Mouse (Mus musculus): ENCODE results near the gene Pitpna. TPM values are rescaled to one million over a fixed set of nuclear protein-coding genes. Genes with fewer than 3 reads are reported as not detected.
A peak's percentile ranks its signal among the peaks of the same experiment; 100 is the strongest.

Gene Pitpna
- total RNA-seq, 2 experiments from 2014 or later: 178 to 430 TPM

DNA sequence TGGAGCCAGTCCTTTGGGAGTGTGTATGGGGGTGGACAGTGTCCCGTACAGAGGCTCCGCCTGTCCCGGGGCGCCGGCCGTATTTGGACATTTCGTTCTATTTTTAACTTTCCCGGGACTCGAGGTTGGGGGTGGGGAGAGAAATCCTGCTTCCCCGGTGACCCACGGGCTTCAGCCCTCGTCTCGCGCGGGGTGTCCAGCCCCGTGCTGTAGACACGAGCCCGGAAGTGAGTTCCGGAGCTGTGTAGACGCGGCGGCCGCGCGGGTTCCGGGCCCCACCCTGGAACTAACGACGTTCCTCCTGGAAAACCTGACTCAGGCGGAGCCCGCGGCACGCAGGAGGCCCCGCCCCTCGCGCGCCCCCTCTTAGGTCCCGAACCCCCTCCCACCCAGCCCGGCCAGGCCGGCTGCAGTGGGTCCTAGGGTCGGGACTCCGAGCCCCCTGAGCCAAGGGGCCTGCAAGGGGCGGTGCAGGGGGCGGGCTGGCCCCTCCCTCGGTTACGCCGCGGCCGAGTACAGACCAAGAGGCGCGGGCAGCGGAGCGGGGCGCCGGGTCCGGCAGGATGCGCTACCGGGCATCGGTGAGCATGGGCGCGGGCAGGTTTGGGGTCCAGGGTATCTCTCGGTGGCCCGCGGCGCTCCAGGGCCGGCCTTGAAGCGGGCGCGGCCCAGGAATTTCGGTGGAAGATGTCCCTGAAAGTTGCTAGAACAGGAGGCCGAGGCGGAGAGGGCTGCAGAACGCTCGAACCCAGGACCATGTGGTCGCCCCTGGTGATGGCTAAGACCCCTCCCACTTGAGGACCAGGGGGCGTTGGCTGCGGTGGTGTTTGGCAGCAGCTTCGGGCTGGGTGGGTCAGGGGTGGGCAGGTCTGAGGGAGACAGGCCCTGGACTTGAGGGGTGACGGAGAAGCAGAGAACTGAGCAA lies 68.0 kb downstream of the Pitpna start:
- peak; percentile 16 for ATAC-seq (ENCODE audit: poor library complexity, severe bottlenecking)

DNA sequence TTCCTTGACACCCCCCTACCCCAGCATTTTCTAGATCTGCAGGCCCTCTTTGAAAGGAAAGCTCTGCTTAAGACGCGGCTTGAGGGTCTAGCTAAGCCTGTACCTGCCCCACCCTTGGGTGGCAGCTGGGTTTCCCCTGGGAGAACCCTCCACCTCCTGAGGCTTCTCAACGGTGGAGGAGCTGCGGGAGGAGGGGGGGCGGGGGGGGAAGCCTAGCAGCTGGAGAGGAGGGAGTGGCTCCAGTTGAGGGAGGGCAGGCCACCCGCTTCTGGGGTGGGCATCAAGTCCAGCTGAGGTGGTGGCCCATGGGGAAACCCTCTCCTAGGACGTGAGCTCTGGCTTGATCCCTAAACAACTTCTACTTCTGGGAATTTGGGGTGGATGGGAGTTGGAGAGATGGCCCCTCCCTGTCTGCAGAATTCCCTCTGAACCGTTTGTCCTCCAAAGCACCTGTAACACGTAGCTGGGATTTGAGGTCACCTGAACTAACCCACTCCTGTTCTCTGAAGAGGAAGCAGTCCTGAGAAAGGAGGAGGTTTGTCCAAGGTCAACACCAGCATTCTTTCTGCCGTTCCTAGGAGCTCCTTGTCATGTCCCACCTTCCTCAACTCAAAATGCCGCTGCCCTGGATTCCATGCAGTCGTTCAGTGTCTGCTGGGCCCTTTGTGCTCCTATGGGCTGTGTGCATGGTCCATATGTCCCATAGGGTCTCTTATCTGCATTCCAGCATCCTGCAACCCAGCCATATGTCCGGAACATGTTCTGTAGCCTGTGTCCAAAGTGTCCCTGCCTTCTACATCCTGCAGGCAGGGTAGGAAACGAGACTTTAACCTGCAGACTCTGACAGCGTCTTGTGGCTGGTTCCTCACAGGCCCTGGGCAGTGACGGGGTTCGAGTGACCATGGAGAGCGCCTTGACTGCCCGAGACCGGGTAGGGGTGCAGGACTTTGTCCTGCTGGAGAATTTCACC lies 69.0 kb downstream of the Pitpna start:
- no peak for ATAC-seq (ENCODE audit: poor library complexity, severe bottlenecking)

DNA sequence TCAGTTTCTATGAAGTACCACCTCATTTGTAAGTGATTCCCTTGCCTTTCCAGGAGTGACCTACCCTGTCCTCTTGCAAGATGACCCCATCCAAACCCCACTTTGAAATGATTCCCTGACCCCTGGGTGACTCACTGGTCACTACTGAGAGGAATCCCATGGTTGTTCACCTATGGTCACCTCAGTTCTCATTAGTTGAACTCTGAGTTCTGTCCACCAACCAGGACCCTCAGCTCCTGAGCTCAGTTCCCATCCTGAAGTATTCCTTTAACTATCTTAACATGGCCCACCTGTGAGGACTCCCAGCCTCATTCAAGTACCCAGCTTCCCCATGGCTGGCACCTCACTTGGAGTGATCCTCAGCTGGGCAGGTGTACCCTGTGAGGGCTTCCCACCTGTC lies 69.9 kb downstream of the Pitpna start:
- no peak for ATAC-seq (ENCODE audit: poor library complexity, severe bottlenecking)

DNA sequence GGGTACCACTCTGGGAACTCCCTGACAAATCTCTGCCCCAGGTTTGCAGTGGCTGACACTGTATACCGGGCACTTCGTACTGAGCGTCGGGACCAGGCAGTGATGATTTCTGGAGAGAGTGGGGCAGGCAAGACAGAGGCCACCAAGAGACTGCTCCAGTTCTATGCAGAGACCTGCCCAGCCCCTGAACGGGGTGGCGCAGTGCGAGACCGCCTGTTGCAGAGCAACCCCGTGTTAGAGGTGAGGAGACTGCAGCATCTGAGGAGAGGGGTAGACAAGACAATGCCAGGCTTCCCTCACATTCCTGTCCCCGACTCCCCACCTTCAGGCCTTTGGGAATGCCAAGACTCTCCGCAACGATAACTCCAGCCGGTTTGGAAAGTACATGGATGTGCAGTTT lies 70.4 kb downstream of the Pitpna start:
- no peak for ATAC-seq (ENCODE audit: poor library complexity, severe bottlenecking)

DNA sequence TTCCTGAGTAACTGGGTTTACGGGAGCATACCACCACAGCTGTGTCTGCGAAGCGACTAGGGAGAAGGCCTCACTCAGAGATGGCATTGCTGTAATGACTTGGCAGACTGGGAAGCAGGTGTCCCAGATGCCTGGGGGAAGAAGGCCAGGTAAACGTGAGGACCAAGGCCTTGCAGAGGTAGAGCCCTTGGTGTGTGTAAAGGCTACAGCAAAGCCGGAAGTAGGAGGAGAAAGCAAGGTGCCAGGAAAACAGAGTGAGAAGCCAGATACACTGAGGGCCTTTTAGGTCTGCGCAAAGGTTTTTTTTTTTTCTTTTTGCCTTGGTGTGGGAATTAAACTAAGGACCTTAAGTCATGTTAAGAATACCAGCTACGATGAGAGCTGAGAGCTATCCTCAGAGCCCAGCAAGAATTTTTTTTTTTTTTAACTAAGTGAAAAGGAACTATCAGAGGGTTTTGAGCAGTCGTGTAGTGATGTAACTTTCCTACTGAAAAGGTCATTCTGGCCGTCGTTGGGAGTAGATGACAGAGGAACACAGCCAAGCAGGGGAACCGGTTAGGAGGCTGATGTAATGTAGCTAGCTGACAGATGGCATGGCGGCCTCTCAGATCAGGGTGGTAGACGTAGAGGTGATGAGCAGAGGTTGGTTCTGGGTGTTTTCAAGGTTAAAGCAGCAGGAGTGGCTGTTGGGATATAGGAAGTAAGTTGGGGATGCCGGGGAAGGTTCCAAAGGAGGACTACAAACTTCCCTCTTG lies 71.3 kb downstream of the Pitpna start:
- ATAC-seq (ENCODE audit: poor library complexity, severe bottlenecking): peak; percentile 10; the same call in 1 of the 2 replicates

DNA sequence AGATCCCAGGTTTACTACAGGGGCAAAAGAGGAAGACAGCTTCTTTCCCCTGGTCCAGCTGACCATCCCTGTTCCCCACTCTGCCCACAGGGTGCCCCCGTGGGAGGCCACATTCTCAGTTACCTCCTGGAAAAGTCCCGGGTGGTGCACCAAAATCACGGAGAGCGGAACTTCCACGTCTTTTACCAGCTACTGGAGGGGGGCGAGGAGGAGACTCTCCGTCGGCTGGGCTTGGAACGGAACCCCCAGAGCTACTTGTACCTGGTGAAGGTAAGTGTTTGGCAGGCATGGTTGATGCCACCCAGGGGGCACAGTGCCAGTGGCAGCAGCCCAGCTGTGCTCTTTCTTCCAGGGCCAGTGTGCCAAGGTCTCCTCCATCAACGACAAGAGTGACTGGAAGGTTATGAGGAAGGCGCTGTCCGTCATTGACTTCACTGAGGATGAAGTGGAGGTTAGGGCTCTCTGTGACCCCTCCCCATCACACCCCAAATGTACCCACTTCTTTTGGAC lies 72.2 kb downstream of the Pitpna start:
- no peak for ATAC-seq (ENCODE audit: poor library complexity, severe bottlenecking)

DNA sequence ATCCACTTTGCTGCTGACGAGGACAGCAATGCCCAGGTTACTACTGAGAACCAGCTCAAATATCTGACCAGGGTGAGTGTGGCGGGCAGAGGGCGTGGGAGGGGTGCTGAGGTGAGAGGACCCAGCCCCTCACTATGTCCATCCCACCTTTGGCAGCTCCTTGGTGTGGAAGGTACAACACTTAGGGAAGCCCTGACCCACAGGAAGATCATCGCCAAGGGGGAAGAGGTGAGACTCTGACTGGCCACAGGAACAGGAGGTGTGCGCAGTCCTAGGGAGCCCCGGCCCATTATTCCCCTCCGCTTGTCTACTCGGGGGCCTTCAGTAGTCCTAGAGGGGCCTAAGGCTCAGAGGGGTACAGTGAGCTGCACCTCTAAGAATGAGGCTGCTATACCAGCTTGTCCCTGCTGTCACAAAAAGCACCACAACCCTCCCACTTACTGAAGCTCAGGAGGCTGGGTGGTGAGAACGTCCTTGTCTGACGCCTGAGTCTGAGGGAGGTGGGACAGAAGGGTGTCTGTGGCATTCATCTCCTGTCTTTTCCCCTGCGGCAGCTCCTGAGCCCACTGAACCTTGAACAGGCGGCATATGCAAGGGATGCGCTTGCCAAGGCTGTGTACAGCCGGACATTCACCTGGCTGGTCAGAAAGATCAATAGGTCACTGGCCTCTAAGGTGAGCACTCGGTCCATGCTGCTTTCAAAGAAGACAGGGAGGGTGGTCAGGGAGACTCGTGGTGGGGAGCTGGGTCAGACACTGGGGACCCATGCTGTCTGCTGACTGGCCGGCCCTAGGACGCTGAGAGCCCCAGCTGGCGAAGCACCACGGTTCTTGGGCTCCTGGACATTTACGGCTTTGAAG lies 73.3 kb downstream of the Pitpna start:
- ATAC-seq (ENCODE audit: poor library complexity, severe bottlenecking): no peak

DNA sequence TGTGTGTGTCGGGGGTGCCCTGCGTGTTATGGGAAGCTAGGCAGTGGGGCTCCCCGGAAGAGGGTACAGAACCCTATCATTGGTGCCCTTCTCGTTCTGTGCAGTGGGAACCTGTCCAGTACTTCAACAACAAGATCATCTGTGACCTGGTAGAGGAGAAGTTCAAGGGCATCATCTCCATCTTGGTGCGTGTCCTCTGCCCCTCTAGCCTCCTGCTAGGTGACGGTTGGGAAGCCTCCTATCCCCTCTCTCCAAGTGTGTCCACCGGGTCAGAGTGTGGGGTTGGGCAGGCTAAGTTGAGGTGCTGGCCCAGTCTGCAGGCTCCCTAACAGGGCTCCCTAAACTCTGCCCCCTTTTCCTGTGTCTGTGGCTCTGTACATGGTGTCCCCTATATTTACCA lies 74.2 kb downstream of the Pitpna start:
- no peak for ATAC-seq (ENCODE audit: poor library complexity, severe bottlenecking)

DNA sequence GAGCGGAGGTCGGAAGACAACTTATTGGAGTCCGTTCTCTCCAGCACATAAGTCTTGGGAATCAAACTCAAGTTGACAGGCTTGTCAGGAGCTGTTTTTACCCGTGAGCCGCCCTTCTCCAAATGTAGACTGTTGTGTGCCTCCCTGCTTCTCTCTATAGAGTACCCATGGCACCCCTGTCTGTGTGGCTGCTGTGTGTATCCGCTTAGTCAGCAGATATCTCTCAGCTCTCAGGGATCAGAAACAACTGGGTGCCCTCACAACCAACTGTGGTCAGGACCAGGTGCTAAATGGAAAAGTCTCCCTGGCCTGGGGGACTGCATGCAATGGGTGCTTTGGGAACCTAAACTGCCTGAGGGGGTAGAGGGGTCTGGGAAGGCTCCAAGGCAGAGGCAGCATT lies 78.4 kb downstream of the Pitpna start:
- ATAC-seq (ENCODE audit: poor library complexity, severe bottlenecking): no peak

DNA sequence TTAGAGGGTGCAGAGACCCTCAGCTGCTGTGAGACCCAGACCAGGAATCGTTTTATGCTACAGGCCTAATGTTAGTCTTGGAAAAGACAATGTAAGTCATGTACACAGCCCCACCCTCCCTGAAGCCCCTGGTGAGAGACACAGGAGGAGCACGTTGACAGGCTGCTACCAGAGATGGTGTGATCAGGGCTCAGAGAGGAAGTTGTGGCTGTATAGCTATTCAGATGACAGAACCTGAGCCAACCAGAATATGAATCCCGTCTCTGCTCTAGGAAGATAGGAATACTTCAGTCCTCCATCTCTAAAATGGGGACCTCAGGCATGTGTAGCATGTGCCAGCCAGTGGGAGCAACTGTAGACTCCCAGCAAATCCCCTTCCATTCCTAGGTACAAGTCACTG lies 80.7 kb downstream of the Pitpna start:
- no peak for ATAC-seq (ENCODE audit: poor library complexity, severe bottlenecking)

DNA sequence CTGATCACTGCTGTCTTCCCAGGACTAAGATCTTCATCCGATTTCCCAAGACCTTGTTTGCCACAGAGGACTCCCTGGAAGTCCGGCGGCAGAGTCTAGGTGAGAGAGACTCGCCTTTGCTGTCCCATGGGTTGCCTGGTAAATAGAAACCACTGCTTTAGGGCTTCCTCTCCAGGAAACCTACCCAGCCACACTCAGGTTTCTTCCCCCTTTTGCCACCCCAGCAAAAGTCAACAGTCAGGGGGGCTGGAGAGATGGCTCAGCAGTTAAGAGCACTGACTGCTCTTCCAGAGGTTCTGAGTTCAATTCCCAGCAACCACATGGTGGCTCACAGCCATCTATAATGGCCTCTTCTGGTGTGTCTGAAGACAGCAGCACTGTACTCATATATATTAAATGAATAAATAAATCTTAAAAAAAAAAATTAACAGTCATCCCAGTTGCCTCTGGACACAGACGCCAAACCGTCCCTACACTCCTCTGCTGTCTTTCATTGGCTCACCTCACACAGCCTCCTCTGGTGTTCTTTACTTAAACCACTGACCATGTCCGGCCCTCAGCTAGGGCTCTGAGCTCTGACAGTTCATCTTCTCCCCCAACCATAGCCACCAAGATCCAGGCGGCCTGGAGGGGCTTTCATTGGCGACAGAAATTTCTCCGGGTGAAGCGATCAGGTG lies 81.4 kb downstream of the Pitpna start:
- ATAC-seq (ENCODE audit: poor library complexity, severe bottlenecking): no peak

DNA sequence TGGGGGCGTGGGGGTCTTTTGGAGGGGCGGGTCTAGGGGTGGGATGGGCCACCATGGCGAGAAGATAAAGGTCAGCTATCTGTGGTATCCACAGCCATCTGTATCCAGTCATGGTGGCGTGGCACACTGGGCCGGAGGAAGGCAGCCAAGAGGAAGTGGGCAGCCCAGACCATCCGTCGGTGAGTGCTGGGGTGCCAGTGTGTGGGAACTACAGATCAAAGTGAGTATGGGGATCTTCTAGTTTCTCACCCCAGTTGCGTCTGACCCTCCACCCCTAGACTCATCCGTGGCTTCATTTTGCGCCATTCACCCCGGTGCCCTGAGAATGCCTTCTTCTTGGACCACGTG lies 81.9 kb downstream of the Pitpna start:
- peak; percentile 80 for ATAC-seq (ENCODE audit: poor library complexity, severe bottlenecking)

DNA sequence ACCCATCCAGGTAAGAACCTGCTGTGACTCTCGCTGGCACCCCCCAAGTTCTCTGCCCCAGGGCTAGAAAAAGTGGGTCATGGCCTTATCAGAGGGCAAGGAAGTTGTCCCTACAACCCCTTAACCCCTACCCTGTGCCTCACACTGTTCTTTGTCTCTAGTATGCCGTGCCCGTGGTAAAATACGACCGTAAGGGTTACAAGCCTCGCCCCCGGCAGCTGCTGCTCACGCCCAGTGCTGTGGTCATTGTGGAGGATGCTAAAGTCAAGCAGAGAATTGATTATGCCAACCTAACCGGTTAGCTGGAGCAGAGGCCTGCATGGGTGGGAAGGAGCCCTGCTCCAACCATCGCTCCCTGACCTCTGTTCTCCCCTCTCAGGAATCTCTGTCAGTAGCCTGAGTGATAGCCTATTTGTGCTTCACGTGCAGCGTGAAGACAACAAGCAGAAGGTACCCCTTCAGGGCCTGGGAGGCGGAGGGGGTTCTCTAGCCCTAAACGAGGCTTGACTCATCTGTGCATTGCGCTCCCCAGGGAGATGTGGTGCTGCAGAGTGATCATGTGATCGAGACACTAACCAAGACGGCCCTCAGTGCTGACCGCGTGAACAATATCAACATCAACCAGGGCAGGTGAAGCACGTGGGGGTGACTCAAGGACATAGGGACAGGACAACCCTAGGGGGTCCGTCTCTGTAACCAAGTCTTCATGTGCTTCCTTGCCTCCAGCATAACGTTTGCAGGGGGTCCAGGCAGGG lies 83.7 kb downstream of the Pitpna start:
- no peak for ATAC-seq (ENCODE audit: poor library complexity, severe bottlenecking)

DNA sequence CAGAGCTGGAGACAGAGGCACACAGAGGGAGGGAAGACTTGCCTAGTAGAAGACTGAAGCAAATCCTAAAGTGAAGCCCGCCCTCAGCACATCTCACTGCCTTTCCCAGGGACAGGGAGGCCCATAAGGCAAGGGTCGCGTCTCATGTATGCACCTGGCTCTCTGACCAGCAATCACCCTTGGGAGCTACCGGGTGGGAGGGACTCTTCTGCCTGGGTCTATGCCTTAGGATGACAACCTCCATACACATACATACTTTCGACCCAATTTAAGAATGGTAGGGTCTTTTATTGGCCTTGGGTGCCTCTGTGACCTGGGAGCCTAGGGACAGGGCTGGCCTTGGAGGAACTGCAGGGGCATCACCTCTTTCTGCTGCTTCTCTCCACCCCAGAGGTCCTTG lies 85.5 kb downstream of the Pitpna start:
- no peak for ATAC-seq (ENCODE audit: poor library complexity, severe bottlenecking)

DNA sequence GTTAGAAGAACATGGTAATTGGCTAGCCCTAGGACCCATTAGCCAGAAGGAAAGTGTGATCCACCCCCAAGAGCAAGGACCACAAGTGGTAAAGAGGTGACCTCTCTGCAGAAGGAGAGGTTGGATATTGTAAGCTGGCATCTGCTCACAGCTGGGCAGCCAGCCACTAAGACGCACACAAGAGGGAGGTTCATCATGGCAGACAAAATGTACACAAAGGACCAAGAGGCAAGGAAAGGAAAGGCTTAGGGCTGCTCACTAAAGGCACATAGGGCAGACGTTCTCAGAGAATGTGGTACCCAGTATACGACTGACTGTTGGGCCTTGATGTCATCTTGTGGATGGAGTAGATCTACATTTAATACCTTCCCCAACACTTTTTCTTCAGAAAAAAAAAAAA lies 87.0 kb downstream of the Pitpna start:
- ATAC-seq (ENCODE audit: poor library complexity, severe bottlenecking): no peak

DNA sequence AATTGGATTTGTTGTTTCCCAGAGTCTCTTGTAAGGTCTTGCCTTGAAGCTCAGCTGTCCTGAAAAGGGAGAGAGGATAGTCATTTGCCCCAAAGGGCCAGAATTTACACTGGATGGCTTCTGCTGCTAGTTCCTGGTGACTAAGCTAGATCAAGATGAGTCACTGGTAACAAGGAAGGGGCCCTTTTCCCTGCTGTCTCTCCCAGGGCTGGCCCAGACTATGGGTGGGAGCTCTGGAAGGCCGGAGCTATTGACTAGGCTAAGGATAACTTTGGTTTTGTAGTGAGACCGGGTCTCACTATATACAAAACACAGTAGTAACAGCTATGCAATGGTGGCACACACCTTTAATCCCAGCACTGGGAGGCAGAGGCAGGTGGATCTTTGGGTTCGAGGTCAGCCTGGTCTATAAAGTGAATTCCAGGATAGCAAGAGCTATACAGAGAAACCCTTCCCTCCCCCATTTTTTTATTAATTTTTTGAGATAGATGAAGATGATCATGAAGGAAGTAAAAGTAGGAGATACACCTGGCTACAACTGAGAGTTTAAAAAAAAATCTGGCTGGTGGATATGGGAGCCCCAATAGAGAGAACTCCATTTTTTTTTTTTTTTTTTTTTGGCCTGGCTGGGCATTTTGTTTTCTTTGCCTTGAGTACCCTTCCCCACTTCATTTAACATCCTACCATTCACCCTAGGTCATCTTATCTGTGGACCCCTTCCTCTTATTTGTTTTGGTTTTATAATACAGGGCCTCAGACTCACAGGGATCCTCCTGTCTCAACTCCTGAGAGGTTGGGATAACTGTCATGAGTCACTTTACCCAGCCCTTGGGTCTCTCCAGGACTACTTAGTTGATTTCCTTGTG lies 90.2 kb downstream of the Pitpna start:
- ATAC-seq (ENCODE audit: poor library complexity, severe bottlenecking): no peak
